Mouse (Mus musculus) spleen, adult 2 months (tissue): ENCODE results near the gene Zfp110.

Experiments used
- CTCF ChIP-seq: fragments of 200-500 bp; IDR thresholded peaks from 2 replicates; pipeline ENCODE4 v1.5.1; 2011; ENCODE audit warnings: mild to moderate bottlenecking, inconsistent platforms; ENCODE audit not compliant: insufficient read depth, insufficient read length, insufficient replicate concordance; ENCODE audit errors: extremely low read depth
- POLR2A ChIP-seq: fragments of 200-500 bp; IDR thresholded peaks from 2 replicates; pipeline ENCODE4 v1.6.1; 2011; ENCODE audit warnings: low read depth, low read length, inconsistent platforms

- no peak for TF ChIP-seq POLR2A
- TF ChIP-seq CTCF, result no peak
Observed at GRCm38 (mm10) chr7:12887585-12887984, 53.0 kb downstream of the Zfp110 start.
